Mouse (Mus musculus): ENCODE measurements at regions not wholly inside any gene's neighbourhood (a gene's known extent, or its start where the extent isn't known, plus 50 kb on each side); places are given as distances from the start of the nearest gene placed in this dataset.

DNA sequence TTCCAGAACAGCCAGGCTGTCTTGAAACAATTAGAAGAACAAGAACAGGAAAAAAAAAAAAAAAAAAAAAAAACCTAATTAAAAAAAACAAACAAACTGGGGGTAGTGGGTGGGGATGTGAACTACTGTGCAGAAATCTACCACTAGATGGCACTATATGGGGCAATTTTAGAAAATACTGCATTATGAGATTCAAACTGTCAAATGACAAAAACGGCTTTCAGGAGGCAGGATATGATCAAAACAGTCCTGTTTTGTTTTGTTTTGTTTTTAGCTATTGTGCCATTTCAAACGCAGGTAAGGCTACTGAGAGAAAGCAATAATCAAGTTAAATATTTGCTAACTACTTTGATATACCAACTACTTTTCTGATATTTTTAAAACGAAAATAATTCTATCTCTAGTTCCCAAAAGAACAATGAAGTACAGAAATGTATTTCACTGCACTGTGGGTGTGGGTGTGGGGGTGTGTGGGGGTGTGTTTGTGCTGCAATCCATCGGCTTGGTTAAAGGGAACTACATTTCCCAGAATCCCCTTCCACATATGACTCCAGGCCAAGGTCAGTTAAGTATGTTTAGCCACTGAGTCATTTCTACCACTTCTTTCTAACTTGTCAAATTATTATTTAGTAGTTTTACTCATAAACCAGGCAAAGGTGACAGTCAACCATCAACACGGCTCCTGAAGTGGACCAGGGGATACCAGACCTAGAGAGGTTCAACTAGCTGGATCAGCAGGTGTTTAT, 207.7 kb upstream of the Mkln1 start:
- DNase-seq (ENCODE audit: low read depth, low spot score) = no peak

DNA sequence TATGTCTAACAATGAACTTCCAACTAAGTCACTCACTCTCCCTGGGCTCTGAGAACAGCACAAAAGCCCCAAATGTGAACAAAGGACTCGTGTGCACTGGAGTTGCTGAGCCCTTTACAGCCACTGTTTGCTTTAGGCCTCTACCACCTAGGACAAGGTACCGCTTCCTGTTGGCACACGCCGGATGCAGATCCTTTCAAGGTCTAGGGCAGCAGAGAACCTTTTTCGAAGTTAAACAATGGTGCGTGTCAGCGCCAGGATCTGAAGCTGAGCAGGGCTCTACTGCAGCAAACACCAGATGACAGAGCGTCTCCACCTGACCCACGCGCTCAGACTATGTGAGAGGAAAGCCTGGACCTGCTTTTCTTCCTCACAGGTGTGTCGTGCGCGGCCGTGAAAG, 207.0 kb upstream of the Mkln1 start:
- DNase-seq (ENCODE audit: low read depth, low spot score) = no peak

DNA sequence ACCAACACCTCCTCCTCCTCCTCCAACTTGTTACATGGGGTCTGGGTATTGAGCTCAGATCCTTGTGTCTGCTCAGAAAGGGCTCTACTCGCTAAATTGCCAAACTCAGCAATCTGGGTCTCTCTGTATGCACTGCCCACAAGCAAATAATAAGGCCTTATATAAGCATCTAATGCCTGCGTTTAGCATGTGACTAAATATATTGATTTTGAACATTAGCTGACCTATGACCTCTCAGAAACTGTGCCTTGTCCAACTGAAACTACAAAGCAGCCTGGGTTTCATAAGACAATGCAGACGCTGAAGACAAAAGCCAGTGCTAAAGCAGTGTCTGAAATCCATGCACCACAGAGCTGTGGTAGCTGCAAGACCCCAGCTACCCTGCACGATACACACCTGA, 206.3 kb upstream of the Mkln1 start:
- no peak for DNase-seq (ENCODE audit: low read depth, low spot score)

DNA sequence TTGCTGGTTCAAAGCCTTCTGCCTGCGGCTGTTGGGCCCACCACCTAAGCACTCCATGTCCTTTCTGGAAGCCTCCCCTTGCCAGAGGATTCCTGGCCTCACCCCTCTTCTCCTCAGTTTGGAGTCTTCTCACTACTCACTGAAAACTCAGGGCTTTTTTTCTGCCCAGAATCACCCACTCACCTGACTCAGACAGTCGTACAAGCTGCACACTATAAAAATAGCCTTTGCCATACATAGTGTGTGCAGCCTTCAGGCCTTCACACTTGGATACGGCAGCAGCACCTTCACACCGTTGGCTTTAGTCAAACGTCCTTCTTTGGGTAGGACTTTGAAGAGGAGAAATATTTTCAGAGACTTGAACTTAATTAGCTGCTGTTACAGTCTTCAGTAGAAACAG, 205.3 kb upstream of the Mkln1 start:
- DNase-seq (ENCODE audit: low read depth, low spot score) = no peak

DNA sequence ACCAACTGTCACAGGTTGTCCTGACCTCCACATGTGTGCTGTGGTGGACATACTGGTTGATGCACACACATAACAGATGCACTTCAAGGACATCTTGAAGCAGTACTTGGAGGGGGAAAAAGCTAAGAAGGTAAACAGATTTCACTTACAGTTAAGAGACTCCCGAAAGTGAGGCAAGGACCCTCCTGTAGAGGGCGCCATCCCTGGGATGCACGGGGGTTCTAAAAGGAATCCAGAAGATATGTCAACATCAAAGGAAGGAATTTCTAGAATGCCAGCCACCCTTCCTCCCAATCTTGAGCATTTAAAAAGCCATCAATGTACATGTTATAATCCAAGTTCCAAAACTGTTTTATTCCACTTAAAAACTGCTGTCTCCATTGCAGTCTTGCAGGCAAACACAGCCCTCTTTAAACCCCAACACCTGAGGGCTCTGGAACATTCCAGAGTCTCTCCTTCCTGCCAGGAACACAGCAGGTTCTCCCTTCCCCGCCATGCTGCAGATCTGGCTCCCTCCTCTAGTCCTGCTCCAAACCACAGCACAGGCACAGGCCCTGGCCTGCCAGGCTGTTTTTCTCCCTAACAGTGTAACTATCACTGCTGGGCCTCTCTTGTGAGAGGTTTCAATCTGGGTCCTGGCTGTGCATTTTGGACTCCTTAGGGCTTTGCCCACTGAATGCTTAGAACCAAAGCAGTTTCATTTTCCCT, 200.8 kb upstream of the Mkln1 start:
- no peak for DNase-seq (ENCODE audit: low read depth, low spot score)

DNA sequence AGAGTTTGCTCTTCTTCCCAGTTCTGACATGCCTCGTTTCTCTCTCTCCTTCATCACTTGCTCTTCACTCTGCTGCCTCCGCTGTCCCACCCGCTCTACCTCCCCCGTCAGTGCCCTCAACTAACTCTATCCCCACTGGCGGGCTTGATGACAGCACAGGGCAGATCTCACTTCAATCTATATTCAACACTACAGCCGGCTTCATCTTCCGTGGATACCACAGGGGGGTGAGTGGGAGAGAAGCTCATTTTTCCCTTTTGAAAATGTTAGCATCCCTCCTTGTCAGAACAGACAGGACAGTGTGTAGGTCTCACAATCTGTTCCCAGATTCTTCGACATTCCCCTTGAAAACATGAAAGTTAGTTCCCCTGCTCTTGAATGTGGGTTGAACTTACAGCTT, 200.2 kb upstream of the Mkln1 start:
- DNase-seq (ENCODE audit: low read depth, low spot score) = no peak

DNA sequence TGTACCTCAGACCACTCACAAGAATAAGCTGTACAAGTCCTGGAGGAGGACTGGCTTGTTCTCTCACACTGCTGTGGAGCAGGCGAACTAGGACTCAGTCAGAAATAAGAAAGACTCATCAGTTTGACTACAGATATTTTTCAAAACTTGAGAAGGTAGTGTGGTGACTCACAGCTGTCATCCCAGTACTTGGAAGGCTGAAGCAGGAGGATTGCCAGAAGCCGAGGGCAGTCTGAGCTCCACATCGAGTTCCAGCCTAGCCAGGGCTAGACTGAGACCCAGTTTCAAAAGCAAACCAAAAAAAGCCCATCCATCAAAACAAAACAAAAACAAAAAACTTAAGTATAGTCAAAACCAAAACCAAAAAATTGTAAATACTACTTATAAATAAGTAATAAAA, 197.8 kb upstream of the Mkln1 start:
- DNase-seq (ENCODE audit: low read depth, low spot score) = no peak

DNA sequence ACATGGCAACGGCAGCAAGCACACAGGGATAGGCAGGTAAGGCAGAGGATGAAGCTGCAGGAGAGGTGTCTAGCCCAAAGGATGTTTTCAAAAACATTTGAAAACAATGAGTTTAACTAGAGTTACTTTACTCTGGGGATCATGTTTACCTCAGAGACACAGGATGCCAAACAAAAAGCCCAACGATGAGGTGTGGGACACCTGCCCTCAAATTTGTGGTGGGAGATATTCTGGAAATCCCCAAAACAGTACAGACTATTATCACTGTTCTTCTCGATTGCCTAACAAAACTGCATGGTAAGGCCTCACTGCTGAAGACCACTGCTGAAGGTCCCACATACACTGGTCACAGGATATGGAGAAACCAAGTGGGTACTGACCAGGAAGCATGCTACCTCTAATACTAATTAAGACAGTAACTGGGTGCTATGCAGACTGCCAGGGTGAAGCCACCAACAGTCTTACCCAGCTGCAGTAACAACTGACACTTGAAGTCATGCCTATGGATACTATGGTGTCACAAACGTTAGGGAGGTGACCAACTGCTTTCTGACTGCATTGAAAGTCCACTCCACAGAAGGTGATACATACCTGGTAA, 197.1 kb upstream of the Mkln1 start:
- DNase-seq (ENCODE audit: low read depth, low spot score) = no peak

DNA sequence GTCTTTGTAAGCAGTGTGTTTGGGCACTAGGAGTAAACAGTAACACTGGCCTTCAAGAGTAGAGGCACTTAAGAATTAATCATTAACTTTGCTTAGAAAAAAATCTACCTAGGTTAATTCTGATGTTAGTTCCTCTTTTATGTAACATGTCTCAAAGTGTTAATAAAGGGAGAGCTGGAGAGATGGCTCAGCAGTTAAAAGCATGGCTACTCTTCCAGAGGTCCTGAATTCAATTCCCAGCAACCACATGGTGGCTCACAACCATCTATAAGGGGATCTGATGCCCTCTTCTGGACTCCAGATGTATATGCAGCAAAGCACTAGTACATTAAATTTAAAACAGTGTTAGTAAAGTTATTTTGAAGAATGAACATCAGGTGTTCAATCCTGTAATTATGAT, 195.9 kb upstream of the Mkln1 start:
- no peak for DNase-seq (ENCODE audit: low read depth, low spot score)

DNA sequence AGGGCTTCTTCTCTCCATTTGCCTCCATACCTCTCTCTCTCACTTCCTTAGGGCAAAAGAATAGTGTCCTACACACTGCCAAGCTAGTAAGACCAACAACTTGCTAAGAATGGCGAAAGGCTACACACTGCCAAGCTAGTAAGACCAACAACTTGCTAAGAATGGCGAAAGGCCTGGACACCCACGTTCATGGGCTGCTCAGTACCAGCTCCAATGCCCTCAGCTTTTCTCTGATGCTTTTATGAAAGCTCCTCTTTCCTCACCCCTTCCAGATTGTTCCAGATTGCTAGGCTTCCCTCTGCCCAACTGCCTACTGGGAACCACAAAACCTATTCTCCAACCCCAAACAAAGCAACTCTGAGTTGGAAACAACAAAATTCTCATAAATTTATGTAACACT, 194.1 kb upstream of the Mkln1 start:
- no peak for DNase-seq (ENCODE audit: low read depth, low spot score)

DNA sequence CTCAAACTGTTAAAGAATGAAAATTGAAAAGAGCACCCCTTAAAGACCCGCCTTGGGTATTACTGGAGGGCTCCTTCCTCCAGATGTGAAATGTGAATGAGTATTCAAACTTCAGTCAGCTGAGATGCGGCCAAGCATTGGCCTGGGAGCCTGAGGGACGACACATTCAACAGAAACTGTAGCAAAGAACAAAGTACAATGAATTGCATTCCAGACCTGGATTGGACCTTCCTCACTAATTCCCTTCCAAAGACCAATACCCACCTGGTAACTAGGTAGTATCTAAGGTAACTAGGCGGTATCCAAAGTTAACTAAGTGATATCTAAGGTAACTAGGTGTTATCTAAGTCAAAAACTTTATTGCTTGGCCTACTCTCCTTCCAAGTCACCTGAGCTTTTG, 193.7 kb upstream of the Mkln1 start:
- no peak for DNase-seq (ENCODE audit: low read depth, low spot score)

DNA sequence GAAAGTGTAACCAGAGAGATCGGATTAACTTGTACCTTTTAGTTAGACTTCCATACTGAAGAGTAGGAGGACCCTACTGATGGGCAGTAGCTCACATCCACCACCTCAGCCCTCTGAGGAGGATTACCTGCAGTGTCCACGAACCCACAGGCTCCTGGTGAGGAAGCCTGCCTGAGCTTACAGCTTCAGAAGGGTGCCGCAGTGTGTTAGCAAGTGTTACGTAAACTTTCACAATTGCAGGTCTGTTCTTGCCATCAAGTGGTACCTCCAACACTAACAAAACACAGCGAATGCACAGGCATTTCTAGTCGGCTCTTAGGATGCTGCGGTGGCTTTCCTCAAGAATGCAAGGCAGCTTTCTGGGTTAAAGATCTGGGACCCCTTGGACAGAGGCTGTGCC, 192.4 kb upstream of the Mkln1 start:
- no peak for DNase-seq (ENCODE audit: low read depth, low spot score)

DNA sequence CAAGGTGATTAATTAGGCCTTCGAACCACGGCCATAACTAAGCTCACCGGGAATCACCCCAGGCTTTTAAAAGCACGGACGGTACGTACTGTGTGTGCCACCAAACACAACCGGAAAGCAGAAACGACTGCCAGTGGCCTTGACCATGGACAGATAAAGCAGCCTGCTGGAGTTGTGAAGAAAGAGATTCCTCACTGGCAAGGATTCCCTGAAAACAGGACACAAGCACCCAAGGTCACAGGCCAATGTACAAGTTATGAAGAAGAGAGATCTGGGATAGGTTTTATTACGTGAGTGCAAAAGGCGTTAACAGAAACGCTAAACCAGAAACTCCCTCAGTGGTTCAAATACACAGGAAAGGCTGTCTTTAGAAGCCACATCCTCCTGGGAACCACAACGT, 191.3 kb upstream of the Mkln1 start:
- no peak for DNase-seq (ENCODE audit: low read depth, low spot score)

DNA sequence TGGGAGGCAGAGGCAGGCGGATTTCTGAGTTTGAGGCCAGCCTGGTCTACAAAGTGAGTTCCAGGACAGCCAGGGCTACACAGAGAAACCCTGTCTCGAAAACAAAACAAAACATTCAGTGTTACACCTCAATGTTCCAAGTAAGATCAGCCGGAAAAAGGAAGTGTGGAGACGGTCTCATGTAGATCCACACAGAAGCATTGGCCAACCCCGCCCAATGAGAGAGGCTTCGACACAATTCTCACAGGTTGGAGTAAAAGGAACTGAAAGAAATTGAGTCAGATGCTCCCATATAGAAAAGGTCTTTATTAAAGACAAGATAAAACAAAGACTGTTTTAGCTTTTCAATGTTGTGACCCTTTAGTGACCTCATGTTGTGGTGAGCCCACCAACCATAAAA, 190.3 kb upstream of the Mkln1 start:
- no peak for DNase-seq (ENCODE audit: low read depth, low spot score)

DNA sequence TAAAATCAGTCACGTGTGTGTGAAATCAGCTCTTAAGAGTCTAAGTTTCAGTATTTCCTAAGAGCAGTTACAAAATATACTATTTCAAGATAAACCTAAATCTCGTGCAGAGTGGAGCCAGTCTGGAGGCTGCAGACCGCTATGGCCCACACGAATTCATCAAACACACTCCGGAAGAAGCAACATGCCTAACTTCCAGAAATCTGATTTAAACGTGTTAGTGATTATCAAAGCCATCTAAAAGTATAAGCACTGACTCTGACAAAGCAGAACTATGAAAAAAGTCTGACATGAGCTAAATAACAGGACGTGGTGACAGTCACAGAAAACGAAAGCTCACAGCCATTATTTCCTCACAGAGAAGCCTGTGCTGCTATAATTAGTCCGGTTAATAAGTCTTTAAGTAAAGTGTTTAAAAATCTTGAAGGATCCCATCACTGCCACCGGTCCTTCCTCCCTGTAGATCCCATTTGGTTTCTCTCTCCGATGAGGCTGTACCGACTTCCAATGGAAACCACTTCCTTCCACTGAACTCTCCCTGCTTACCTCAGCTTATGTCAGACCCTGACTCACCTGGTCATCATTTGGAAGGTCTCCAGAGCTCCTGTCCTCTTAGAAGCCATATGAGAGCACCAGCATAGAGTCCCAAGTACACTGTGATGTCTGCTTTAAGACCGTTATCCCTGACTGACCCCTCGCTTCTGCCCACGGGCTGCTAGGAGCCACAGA, 189.0 kb upstream of the Mkln1 start:
- DNase-seq (ENCODE audit: low read depth, low spot score) = no peak

DNA sequence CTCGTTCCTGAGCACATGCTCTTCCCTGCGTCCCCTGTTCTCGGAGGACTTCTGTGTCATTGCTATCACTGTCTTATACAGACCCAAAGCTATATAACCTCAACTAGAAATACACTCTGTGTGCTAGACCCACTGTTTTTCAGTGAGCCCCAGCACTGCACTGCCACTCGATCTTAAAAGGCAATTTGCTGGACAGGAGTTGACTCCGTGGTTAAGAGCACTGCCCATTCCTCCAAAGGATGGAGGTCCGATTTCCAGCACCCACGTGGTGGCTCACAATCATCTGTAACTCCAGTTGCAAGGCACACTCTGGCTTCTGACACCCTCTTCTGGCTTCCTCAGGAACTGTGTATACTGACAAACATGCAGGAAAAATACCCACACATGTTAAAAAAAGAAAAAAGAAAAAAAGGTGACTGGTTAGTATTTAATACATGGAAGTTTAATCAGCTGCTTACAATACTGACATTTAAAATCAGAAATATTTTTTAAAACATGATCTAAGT, 188.3 kb upstream of the Mkln1 start:
- no peak for DNase-seq (ENCODE audit: low read depth, low spot score)

DNA sequence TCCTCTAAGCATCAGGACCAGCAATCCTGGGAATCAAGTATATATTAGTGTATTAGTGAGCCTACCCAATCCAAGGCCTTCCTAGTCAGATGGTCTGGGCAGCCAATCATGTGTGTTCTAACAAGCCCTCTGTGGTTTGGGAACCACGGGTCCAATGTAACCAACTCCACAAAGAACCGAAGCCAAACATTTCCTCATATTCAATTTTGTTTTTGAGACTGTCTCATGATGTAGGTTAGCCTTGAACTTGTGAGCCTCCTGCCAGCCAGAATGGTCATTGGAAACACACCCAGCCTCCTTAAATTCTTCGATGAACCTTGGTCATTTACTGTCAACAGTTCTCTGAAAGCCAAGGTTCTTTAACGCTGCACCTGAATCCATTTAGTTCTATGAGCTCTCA, 187.4 kb upstream of the Mkln1 start:
- no peak for DNase-seq (ENCODE audit: low read depth, low spot score)

DNA sequence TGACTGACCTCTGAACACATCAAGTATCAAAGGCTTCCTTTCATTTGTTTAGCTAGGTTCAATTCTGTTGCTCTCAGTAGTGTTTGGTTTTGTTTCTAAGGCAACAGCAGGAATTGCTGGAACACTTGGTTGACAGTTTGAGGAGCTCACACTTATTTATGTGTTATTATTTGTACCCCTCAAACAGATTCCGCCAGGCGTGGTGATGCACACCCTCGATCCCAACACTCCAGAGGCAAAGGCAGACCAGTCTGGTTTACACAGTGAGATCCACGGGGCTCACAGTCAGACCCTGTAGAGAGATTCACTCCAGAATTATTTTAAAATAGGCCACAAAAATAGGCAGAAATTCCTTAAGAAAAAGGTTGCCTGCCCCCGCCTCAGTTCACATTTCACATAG, 186.9 kb upstream of the Mkln1 start:
- DNase-seq (ENCODE audit: low read depth, low spot score) = no peak

DNA sequence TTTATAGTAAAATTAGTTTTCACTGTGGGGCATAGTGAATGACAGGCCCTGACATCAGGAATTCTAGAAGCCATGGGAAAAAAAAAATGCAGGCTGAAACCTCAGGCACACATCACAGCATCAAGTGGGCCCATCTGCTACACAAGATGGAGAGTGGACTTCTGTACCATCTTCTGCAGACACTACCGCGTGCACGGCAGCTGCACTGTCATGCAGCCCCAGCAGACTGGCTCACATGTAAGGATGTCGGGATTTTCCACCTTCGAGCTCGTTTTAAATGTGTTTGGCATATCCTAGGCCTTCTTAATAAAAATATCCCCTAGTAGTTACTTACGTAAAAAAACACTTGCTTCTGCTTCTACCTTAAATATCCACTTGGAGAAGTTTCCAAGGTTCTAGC, 186.5 kb upstream of the Mkln1 start:
- no peak for DNase-seq (ENCODE audit: low read depth, low spot score)

DNA sequence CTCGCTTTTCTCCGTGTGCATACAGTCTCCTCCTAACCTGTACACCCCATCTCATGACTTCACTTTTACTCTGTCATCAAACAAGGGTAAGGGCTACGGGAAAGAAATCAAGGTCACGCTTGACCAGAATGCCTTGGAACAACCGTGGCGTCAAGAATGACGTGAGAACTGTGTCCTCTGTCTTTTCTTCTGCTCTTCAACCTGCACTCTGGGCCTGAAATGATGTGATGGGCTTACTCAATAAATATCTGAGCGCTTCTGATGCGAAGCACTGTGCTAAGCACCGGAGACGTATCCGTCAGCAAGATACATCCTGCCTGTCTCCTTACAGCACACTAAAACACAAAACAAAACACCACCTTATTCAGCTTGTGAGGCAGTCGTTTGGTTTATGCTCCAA, 185.8 kb upstream of the Mkln1 start:
- no peak for DNase-seq (ENCODE audit: low read depth, low spot score)

DNA sequence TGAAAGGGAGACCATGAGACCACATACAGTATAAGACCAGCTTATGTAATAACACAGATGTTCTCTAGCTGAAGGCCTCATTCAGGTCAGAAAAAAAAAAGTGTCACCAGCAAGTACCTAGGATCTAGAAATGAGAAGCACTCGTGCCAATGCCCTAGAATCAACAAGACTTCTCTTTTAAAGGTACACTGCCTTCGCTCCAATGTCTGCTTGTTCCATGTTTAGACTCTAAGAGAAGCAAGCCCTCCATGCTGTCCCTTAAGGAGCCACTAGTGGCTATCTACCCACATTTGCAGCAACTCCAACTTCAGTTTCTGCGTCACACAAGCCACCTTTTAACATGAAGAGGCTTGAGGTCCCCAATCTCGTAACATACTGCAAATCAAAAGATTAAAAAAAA, 185.4 kb upstream of the Mkln1 start:
- DNase-seq (ENCODE audit: low read depth, low spot score) = no peak

DNA sequence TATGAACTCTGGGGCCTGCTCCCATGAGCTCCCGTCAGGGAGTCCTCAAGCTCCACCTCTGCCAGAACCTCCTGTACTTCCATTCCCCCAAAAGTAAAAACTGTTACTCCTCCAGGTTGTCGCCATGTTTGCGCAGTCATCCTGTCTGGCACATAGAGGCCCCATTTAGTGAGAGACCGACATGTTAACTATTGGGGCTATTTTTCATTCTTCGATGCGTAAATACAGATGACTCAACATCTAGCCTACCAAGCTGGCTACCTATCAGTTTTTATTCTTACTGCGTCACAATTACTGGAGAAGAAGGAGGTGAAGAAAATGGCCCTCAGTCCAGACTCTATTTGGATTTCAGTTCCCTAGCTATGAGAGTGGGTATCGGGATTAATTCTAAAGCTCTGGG, 182.9 kb upstream of the Mkln1 start:
- no peak for DNase-seq (ENCODE audit: low read depth, low spot score)

Data from brain, embryonic 18.5 days (tissue).